Mouse (Mus musculus) cerebellum, adult 2 months (tissue): ENCODE results near the gene Gm21996. TPM values are rescaled to one million over a fixed set of nuclear protein-coding genes. Genes with fewer than 3 reads are reported as not detected.
"Not testable (repeated sequence)": the region's sequence is repeated elsewhere in the genome, so short reads cannot be mapped to it uniquely, and the experiment has no call there.

Source experiments
- DNase-seq, 2 experiments: peaks; one replicate each; pipeline ENCODE4 v3.0.0; 2021
- H3K27ac ChIP-seq: fragments of 200-500 bp; 2 replicates; pipeline ENCODE4 v1.5.1; 2012; ENCODE audit warnings: low read length, control low read depth, inconsistent platforms; ENCODE audit not compliant: insufficient read depth
- H3K27me3 ChIP-seq: fragments of 200-500 bp; 2 replicates; pipeline ENCODE4 v1.6.1; 2012; ENCODE audit warnings: inconsistent platforms, mild to moderate bottlenecking, low read length, moderate library complexity; ENCODE audit not compliant: control insufficient read depth, insufficient read depth
- H3K4me1 ChIP-seq: fragments of 200-500 bp; 2 replicates; pipeline ENCODE4 v1.6.1; 2011; ENCODE audit warnings: low read length; ENCODE audit not compliant: control insufficient read depth, insufficient read depth
- H3K4me3 ChIP-seq: fragments of 200-500 bp; replicated peaks from 2 replicates; pipeline ENCODE3; 2011; ENCODE audit warnings: mild to moderate bottlenecking, low read depth, low read length, control low read depth; ENCODE audit not compliant: insufficient read depth
- WGBS: fragments of 180-500 bp; shearing (Covaris S2); methylation state at CpG from one replicate; pipeline ENCODE4 v1.1.7; 2018; 5-methylcytosine and 5-hydroxymethylcytosine counted together
- polyA plus RNA-seq: library from polyadenylated mRNA; depleted of rRNA; stranded (reverse); fragments of >200 nt; gene quantifications from 2 replicates; pipeline ENCODE4 v1.2.3, GENCODE M21; 2012; rRNA removed

Gene Gm21996
- not detected in 2 replicates for polyA plus RNA-seq

GRCm38 (mm10) chrY:89745432-89745831 is at the start of gene Gm21996:
Gene Gm21996, minus strand, starts transcription at chrY:89745532.
- not testable (repeated sequence) for H3K4me3 ChIP-seq, H3K27me3 ChIP-seq

More at GRCm38 (mm10) chrY:89745432-89745831, at the start of gene Gm21996:
- not testable (repeated sequence) for DNase-seq, H3K4me1 ChIP-seq, H3K27ac ChIP-seq
- WGBS: no CpG with 5 or more reads among the region's 7 CpGs
